Mouse (Mus musculus) R1 (cell line): ENCODE results near the gene Slc37a2.
A peak's percentile ranks its signal among the peaks of the same experiment; 100 is the strongest.

Experiments used
- DNase-seq: peaks from one replicate; pipeline ENCODE4 v3.0.0-alpha.2; 2018; ENCODE audit warnings: low read depth, low spot score

Slc37a2 gene

GRCm38 (mm10) chr9:37214327-37215060, 41.0 kb downstream of the Slc37a2 start:
- DNase-seq, result no peak

GRCm38 (mm10) chr9:37213060-37213738, 42.3 kb downstream of the Slc37a2 start:
- DNase-seq, result no peak

- DNase-seq, result peak; percentile 100
Observed at GRCm38 (mm10) chr9:37207929-37208411, 47.6 kb downstream of the Slc37a2 start, which contains the start of gene Tmem218. Gene Tmem218 (plus strand): TSS chr9:37208223.

GRCm38 (mm10) chr9:37203884-37204283, 51.7 kb downstream of the Slc37a2 start:
- DNase-seq, result no peak

- no peak for DNase-seq
Observed at GRCm38 (mm10) chr9:37200414-37200813, 55.1 kb downstream of the Slc37a2 start.

- no peak for DNase-seq
Observed at GRCm38 (mm10) chr9:37197067-37197466, 58.5 kb downstream of the Slc37a2 start.

GRCm38 (mm10) chr9:37188024-37188423, 67.5 kb downstream of the Slc37a2 start:
- DNase-seq, result no peak

GRCm38 (mm10) chr9:37187407-37187806, 68.1 kb downstream of the Slc37a2 start:
- DNase-seq, result no peak

GRCm38 (mm10) chr9:37183176-37183575, 72.4 kb downstream of the Slc37a2 start:
- DNase-seq, result no peak

GRCm38 (mm10) chr9:37181596-37181995, 73.9 kb downstream of the Slc37a2 start:
- no peak for DNase-seq

- DNase-seq, result no peak
Observed at GRCm38 (mm10) chr9:37179596-37179995, 75.9 kb downstream of the Slc37a2 start.

- peak; percentile 25 for DNase-seq
Observed at GRCm38 (mm10) chr9:37178911-37179310, 76.6 kb downstream of the Slc37a2 start.
